ENCODE assay signal across 12 mouse cellular contexts in the genomic region with DNA sequence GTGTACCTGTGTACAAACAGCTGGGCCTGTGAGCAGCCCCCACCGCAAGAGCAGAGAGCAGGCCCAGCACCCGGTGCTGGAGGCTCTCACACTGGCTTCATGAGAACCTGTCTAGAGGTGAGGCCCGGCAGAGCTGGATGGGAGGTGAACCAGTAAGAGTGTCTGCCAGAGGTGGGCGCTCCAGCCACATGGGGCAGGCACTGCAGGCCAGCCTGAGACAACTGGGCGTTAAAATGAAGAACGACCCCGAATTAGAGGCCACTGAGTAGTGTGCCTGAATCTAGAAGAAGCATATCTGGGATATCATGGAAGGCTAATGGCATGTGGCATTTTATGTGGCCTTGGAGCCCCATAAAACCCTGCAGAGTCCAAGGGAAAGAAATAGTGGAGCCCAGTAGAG. TPM values are rescaled to one million over a fixed set of nuclear protein-coding genes. Genes with fewer than 3 reads are reported as not detected.
DNase-seq lines count a peak whose midpoint lies in the region; ATAC-seq lines count a peak whose summit lies in the region.
"Had no signal": no experiment of that assay in that cellular context is flagged by ENCODE, and none has a peak within 500 bp of the region (broad histone marks: within the 10 kb centered on the region; RNA-seq: fewer than 3 reads in every experiment).

No protein-coding gene starts in this region.

- peaks cover 33% of the 10 kb centered on the region for H3K4me1 ChIP-seq in lung, embryonic 16.5 days (replicated peaks; ENCODE audit: control insufficient read depth, insufficient read depth, low read length)
- peaks cover 74% of the 10 kb centered on the region for H3K4me1 ChIP-seq in liver, embryonic 15.5 days (replicated peaks)
- peaks cover 50% of the 10 kb centered on the region for H3K4me1 ChIP-seq in midbrain, embryonic 10.5 days

- no peak for ATAC-seq in lung, embryonic 16.5 days (ENCODE audit: low read depth)
- ATAC-seq in liver, embryonic 15.5 days (ENCODE audit: insufficient read depth) = 0 out of 2 replicates have a peak, but pooled peaks have one; percentile 11
- ATAC-seq: hindbrain, embryonic 16.5 days had no signal

- H3K9me3 ChIP-seq in lung, embryonic 16.5 days (ENCODE audit: control insufficient read depth, low read length) = no peaks in the 10 kb centered on the region
- H3K9me3 ChIP-seq in liver, embryonic 15.5 days (replicated peaks) = no peaks in the 10 kb centered on the region
- H3K9me3 ChIP-seq in midbrain, embryonic 10.5 days (replicated peaks) = no peaks in the 10 kb centered on the region

- H3K4me3 ChIP-seq in lung, embryonic 16.5 days (ENCODE audit: low read length) = no peak overlapping the region
- no peak overlapping the region for H3K4me3 ChIP-seq in liver, embryonic 15.5 days (replicated peaks)
- H3K4me3 ChIP-seq in midbrain, embryonic 10.5 days = no peak overlapping the region
- H3K4me3 ChIP-seq: myocyte had no signal

- DNase-seq in adrenal gland, postnatal 36 days = peak; percentile 37 to 39
- DNase-seq in adrenal gland, adult 18-20 months (ENCODE audit: low spot score in 2 of 2) = no peak
- DNase-seq in lung, postnatal 25 days (ENCODE audit: low spot score) = no peak
- DNase-seq in thymus, postnatal 0 days (ENCODE audit: low spot score) = no peak
- DNase-seq in gastrocnemius, postnatal 36 days = no peak
- DNase-seq in midbrain, embryonic 10.5 days (ENCODE audit: low spot score) = no peak
- DNase-seq: cerebellum, adult 8-10 months; right cerebral cortex, postnatal 25 days had no signal

- H3K27ac ChIP-seq in lung, embryonic 16.5 days (ENCODE audit: low read length) = peak overlapping the region; percentile 83
- H3K27ac ChIP-seq in liver, embryonic 15.5 days (replicated peaks) = peak overlapping the region; percentile 75
- H3K27ac ChIP-seq in midbrain, embryonic 10.5 days (replicated peaks) = no peak overlapping the region

- WGBS in lung, embryonic 16.5 days = 77% methylated on average over 7 of the region's 7 CpGs
- 72% methylated on average over 7 of the region's 7 CpGs for WGBS in liver, embryonic 15.5 days (ENCODE audit: insufficient replicate concordance)
- 90% methylated on average over 7 of the region's 7 CpGs for WGBS in midbrain, embryonic 10.5 days

- no peak overlapping the region for H3K4me2 ChIP-seq in lung, embryonic 16.5 days (ENCODE audit: low read depth, low read length)
- H3K4me2 ChIP-seq in liver, embryonic 15.5 days = no peak overlapping the region

- H3K9ac ChIP-seq in lung, embryonic 16.5 days (ENCODE audit: low read length) = no peak overlapping the region
- H3K9ac ChIP-seq in liver, embryonic 15.5 days = no peak overlapping the region

- H3K36me3 ChIP-seq in lung, embryonic 16.5 days (ENCODE audit: control insufficient read depth, insufficient read depth, low read length) = no peaks in the 10 kb centered on the region
- H3K36me3 ChIP-seq in liver, embryonic 15.5 days (replicated peaks) = no peaks in the 10 kb centered on the region
- no peaks in the 10 kb centered on the region for H3K36me3 ChIP-seq in midbrain, embryonic 10.5 days

- intact Hi-C loops in gastrocnemius, postnatal 36 days (cut with DNase I) = no loop called here

- no peaks in the 10 kb centered on the region for H3K27me3 ChIP-seq in lung, embryonic 16.5 days (ENCODE audit: control insufficient read depth, insufficient read depth, low read depth, low read length)
- H3K27me3 ChIP-seq in liver, embryonic 15.5 days = no peaks in the 10 kb centered on the region
- H3K27me3 ChIP-seq in midbrain, embryonic 10.5 days (ENCODE audit: low read depth, poor library complexity, severe bottlenecking) = no peaks in the 10 kb centered on the region

RNA-seq across cellular contexts. Expression of gene Morn1, which starts 33.7 kb away (rescaled TPM):
- 1 to 10 TPM; 7.7 to 7.9 TPM for total RNA-seq in adrenal gland, postnatal 36 days (2021)
- 1 to 10 TPM; 6.6 to 9.8 TPM for total RNA-seq in adrenal gland, adult 18-20 months (2021)
- polyA plus RNA-seq in lung, embryonic 16.5 days (2015; fragmentation: Nextera tagmentation; extraction: Ambion mirVana) = 6.3 and 6.9 TPM in 2 replicates
- polyA plus RNA-seq in liver, embryonic 15.5 days (2015; fragmentation: Nextera tagmentation; extraction: Ambion mirVana) = 0.88 and 1.1 TPM in 2 replicates
- polyA plus RNA-seq in thymus, postnatal 0 days (2015; fragmentation: Nextera tagmentation; extraction: Ambion mirVana) = 2.7 and 2.9 TPM in 2 replicates
- 1 to 10 TPM; 1.5 to 1.8 TPM for total RNA-seq in gastrocnemius, postnatal 36 days (2021)
- polyA plus RNA-seq in midbrain, embryonic 10.5 days (2016; fragmentation: Nextera tagmentation; extraction: Ambion mirVana) = 5.1 and 6.2 TPM in 2 replicates

RNA-seq across cellular contexts. Expression of gene Rer1, which starts 33.9 kb away (rescaled TPM):
- total RNA-seq in adrenal gland, postnatal 36 days (2021) = 100 to 1,000 TPM; 106 to 114 TPM
- total RNA-seq in adrenal gland, adult 18-20 months (2021) = 100 to 1,000 TPM in 1 of 2 experiments, 10 to 100 TPM in 1; 95.4 to 109 TPM
- 150 and 157 TPM in 2 replicates for polyA plus RNA-seq in lung, embryonic 16.5 days (2015; fragmentation: Nextera tagmentation; extraction: Ambion mirVana)
- 78.0 and 81.0 TPM in 2 replicates for polyA plus RNA-seq in liver, embryonic 15.5 days (2015; fragmentation: Nextera tagmentation; extraction: Ambion mirVana)
- polyA plus RNA-seq in thymus, postnatal 0 days (2015; fragmentation: Nextera tagmentation; extraction: Ambion mirVana) = 184 and 189 TPM in 2 replicates
- total RNA-seq in gastrocnemius, postnatal 36 days (2021) = 10 to 100 TPM; 46.1 to 50.3 TPM
- polyA plus RNA-seq in midbrain, embryonic 10.5 days (2016; fragmentation: Nextera tagmentation; extraction: Ambion mirVana) = 137 and 147 TPM in 2 replicates

RNA-seq across cellular contexts. Expression of gene Pex10, which starts 53.2 kb away (rescaled TPM):
- 10 to 100 TPM; 20.6 to 24.2 TPM for total RNA-seq in adrenal gland, postnatal 36 days (2021)
- total RNA-seq in adrenal gland, adult 18-20 months (2021) = 10 to 100 TPM; 18.2 to 20.3 TPM
- polyA plus RNA-seq in lung, embryonic 16.5 days (2015; fragmentation: Nextera tagmentation; extraction: Ambion mirVana) = 26.8 and 27.4 TPM in 2 replicates
- 7.5 and 8.3 TPM in 2 replicates for polyA plus RNA-seq in liver, embryonic 15.5 days (2015; fragmentation: Nextera tagmentation; extraction: Ambion mirVana)
- 15.9 and 16.3 TPM in 2 replicates for polyA plus RNA-seq in thymus, postnatal 0 days (2015; fragmentation: Nextera tagmentation; extraction: Ambion mirVana)
- 10 to 100 TPM; 11.9 to 13.2 TPM for total RNA-seq in gastrocnemius, postnatal 36 days (2021)
- polyA plus RNA-seq in midbrain, embryonic 10.5 days (2016; fragmentation: Nextera tagmentation; extraction: Ambion mirVana) = 21.0 and 21.1 TPM in 2 replicates

Comparison
In these comparisons a context has a peak if more than half of its experiments do, and no peak if none do; other contexts are left out.
1. DNase-seq: peak in adrenal gland, postnatal 36 days (2 of 2); none in adrenal gland, adult 18-20 months (0 of 2), lung, postnatal 25 days (single experiment), thymus, postnatal 0 days (single experiment), gastrocnemius, postnatal 36 days (0 of 2) and midbrain, embryonic 10.5 days (single experiment).